Mouse (Mus musculus): Measurements from ENCODE around the gene Coa4. TPM values are rescaled to one million over a fixed set of nuclear protein-coding genes. Genes with fewer than 3 reads are reported as not detected.
A peak's percentile ranks its signal among the peaks of the same experiment; 100 is the strongest.
"Not testable (repeated sequence)": the region's sequence is repeated elsewhere in the genome, so short reads cannot be mapped to it uniquely, and the experiment has no call there.

The Coa4 gene
- polyA plus RNA-seq, 1 experiment, result 12.7 TPM

GRCm38 (mm10) chr7:100554939-100555338 is 18.1 kb downstream of the Coa4 start:
- Histone ChIP-seq H3K27me3 (ENCODE audit: control insufficient read depth, insufficient read depth, low read length) (no peaks in the 10 kb centered on the region; the same call in 1 of the 2 replicates), H3K27ac (ENCODE audit: insufficient read depth, low read length) (no peak overlapping the region; the same call in 1 of the 2 replicates), H3K4me1 (ENCODE audit: control insufficient read depth, insufficient read depth, low read length) (peaks cover 9% of the 10 kb centered on the region), H3K4me3 (replicated peaks; ENCODE audit: insufficient read depth, low read depth, low read length) (no peak overlapping the region)
- WGBS, result 75% methylated on average over 5 of the region's 5 CpGs
- TF ChIP-seq CTCF (IDR thresholded peaks at IDR 0.05; ENCODE audit: borderline replicate concordance, insufficient read depth, low read depth, low read length) (no peak), POLR2A (IDR thresholded peaks at IDR 0.05; ENCODE audit: borderline replicate concordance, insufficient read depth, low read length) (no peak)
- no peak for DNase-seq

- peak overlapping the region; percentile 71 for H3K27ac ChIP-seq (ENCODE audit: insufficient read depth, low read length)
- 17% methylated on average over 13 of the region's 13 CpGs for WGBS
- H3K27me3 ChIP-seq (ENCODE audit: control insufficient read depth, insufficient read depth, low read length), result no peaks in the 10 kb centered on the region; the same call in 1 of the 2 replicates
- H3K4me1 ChIP-seq (ENCODE audit: control insufficient read depth, insufficient read depth, low read length), result peaks cover 4% of the 10 kb centered on the region; the same call in 1 of the 2 replicates
- H3K4me3 ChIP-seq (replicated peaks; ENCODE audit: insufficient read depth, low read depth, low read length), result no peak overlapping the region
- peak; percentile 57 to 64 for DNase-seq
- no peak for TF ChIP-seq POLR2A (IDR thresholded peaks at IDR 0.05; ENCODE audit: borderline replicate concordance, insufficient read depth, low read length)
- TF ChIP-seq CTCF (IDR thresholded peaks at IDR 0.05; ENCODE audit: borderline replicate concordance, insufficient read depth, low read depth, low read length), result no peak
These were observed 18.6 kb downstream of the Coa4 start for GRCm38 (mm10) chr7:100555431-100555951.

- no peak for DNase-seq
- 95% methylated on average over 5 of the region's 5 CpGs for WGBS
These were observed 20.4 kb downstream of the Coa4 start for GRCm38 (mm10) chr7:100557241-100557640.

GRCm38 (mm10) chr7:100559331-100559730 is 22.5 kb downstream of the Coa4 start:
- TF ChIP-seq POLR2A (IDR thresholded peaks at IDR 0.05; ENCODE audit: borderline replicate concordance, insufficient read depth, low read length) (no peak), CTCF (IDR thresholded peaks at IDR 0.05; ENCODE audit: borderline replicate concordance, insufficient read depth, low read depth, low read length) (no peak)
- 85% methylated on average over 4 of the region's 4 CpGs for WGBS

More at GRCm38 (mm10) chr7:100557241-100557640, 20.4 kb downstream of the Coa4 start:
- TF ChIP-seq POLR2A (IDR thresholded peaks at IDR 0.05; ENCODE audit: borderline replicate concordance, insufficient read depth, low read length) (no peak), CTCF (IDR thresholded peaks at IDR 0.05; ENCODE audit: borderline replicate concordance, insufficient read depth, low read depth, low read length) (no peak)
- Histone ChIP-seq H3K27me3 (ENCODE audit: control insufficient read depth, insufficient read depth, low read length) (no peaks in the 10 kb centered on the region; the same call in 1 of the 2 replicates), H3K4me3 (replicated peaks; ENCODE audit: insufficient read depth, low read depth, low read length) (no peak overlapping the region), H3K4me1 (ENCODE audit: control insufficient read depth, insufficient read depth, low read length) (peaks cover 4% of the 10 kb centered on the region), H3K27ac (ENCODE audit: insufficient read depth, low read length) (no peak overlapping the region)

GRCm38 (mm10) chr7:100561861-100562587 is 25.2 kb downstream of the Coa4 start:
- Histone ChIP-seq H3K27me3 (ENCODE audit: control insufficient read depth, insufficient read depth, low read length) (no peaks in the 10 kb centered on the region), H3K4me3 (replicated peaks; ENCODE audit: insufficient read depth, low read depth, low read length) (no peak overlapping the region), H3K27ac (ENCODE audit: insufficient read depth, low read length) (peak overlapping the region; percentile 59), H3K4me1 (ENCODE audit: control insufficient read depth, insufficient read depth, low read length) (peaks cover 4% of the 10 kb centered on the region)
- 51% methylated on average over 11 of the region's 11 CpGs for WGBS
- TF ChIP-seq POLR2A (IDR thresholded peaks at IDR 0.05; ENCODE audit: borderline replicate concordance, insufficient read depth, low read length), result no peak
- no peak for TF ChIP-seq CTCF (IDR thresholded peaks at IDR 0.05; ENCODE audit: borderline replicate concordance, insufficient read depth, low read depth, low read length)
- DNase-seq, result peak in 1 of 2 experiments; percentile 33

More at GRCm38 (mm10) chr7:100559331-100559730, 22.5 kb downstream of the Coa4 start:
- no peak for DNase-seq
- Histone ChIP-seq H3K4me1 (ENCODE audit: control insufficient read depth, insufficient read depth, low read length) (peaks cover 4% of the 10 kb centered on the region), H3K4me3 (replicated peaks; ENCODE audit: insufficient read depth, low read depth, low read length) (no peak overlapping the region), H3K27ac (ENCODE audit: insufficient read depth, low read length) (no peak overlapping the region), H3K27me3 (ENCODE audit: control insufficient read depth, insufficient read depth, low read length) (no peaks in the 10 kb centered on the region)

- DNase-seq; H3K27me3 ChIP-seq (ENCODE audit: control insufficient read depth, insufficient read depth, low read length); H3K4me1 ChIP-seq (ENCODE audit: control insufficient read depth, insufficient read depth, low read length); H3K4me3 ChIP-seq (replicated peaks; ENCODE audit: insufficient read depth, low read depth, low read length); H3K27ac ChIP-seq (ENCODE audit: insufficient read depth, low read length): not testable (repeated sequence)
- WGBS, result 80% methylated on average over 5 of the region's 5 CpGs
These were observed 30.4 kb downstream of the Coa4 start for GRCm38 (mm10) chr7:100567238-100567637.

- Histone ChIP-seq H3K27ac (ENCODE audit: insufficient read depth, low read length) (no peak overlapping the region), H3K27me3 (ENCODE audit: control insufficient read depth, insufficient read depth, low read length) (no peaks in the 10 kb centered on the region), H3K4me3 (replicated peaks; ENCODE audit: insufficient read depth, low read depth, low read length) (no peak overlapping the region), H3K4me1 (ENCODE audit: control insufficient read depth, insufficient read depth, low read length) (peaks cover 8% of the 10 kb centered on the region)
- TF ChIP-seq CTCF (IDR thresholded peaks at IDR 0.05; ENCODE audit: borderline replicate concordance, insufficient read depth, low read depth, low read length) (no peak), POLR2A (IDR thresholded peaks at IDR 0.05; ENCODE audit: borderline replicate concordance, insufficient read depth, low read length) (no peak)
- DNase-seq, result no peak
These were observed 33.0 kb downstream of the Coa4 start for GRCm38 (mm10) chr7:100569907-100570306.
